8 mouse cellular contexts compared by ENCODE assay signal in the genomic region with DNA sequence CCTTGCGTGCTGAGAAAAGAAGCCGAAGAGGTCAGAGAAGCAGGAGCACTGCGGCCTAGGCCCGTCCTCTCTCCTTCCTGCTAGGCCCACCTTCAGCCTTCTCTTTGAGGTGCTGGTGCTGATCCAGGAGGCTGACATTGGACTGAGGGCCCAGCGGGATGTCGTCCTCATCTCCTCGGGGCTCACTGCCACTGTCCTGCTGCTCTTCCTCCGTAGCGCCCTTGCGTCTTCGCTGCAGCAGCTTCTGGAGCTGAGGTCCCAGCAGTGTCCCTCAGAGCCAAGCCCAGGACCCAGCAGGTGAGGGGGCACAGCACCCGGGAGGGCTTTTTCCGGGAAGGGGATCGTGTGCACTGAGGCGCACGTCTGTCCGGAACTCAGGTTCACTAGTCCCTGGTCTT. TPM values are rescaled to one million over a fixed set of nuclear protein-coding genes. Genes with fewer than 3 reads are reported as not detected.
DNase-seq lines count a peak whose midpoint lies in the region; ATAC-seq and TF ChIP-seq lines count a peak whose summit lies in the region.

No protein-coding gene starts in this region.

- H3K4me3 ChIP-seq in heart, embryonic 15.5 days = peak overlapping the region; percentile 84
- peak overlapping the region; percentile 68 to 75 for H3K4me3 ChIP-seq in MEL (ENCODE audit: control insufficient read depth in 1 of 2, insufficient read depth in 1 of 2, low read depth in 2 of 2, low read length in 2 of 2)
- peak overlapping the region; percentile 77 for H3K4me3 ChIP-seq in forebrain, embryonic 14.5 days (ENCODE audit: low read depth, low read length)
- peak overlapping the region; percentile 97 for H3K4me3 ChIP-seq in liver, postnatal 0 days (ENCODE audit: low read depth, low read length)

- no peak for DNase-seq in heart, adult 8-10 months (ENCODE audit: low spot score)
- DNase-seq in MEL (ENCODE audit: low read depth, low spot score) = no peak
- DNase-seq in forebrain, embryonic 14.5 days (ENCODE audit: low spot score) = no peak
- DNase-seq in liver, postnatal 0 days = no peak
- DNase-seq in thymus, postnatal 36 days = no peak
- DNase-seq in spleen, adult 18-20 months = no peak
- no peak for DNase-seq in gastrocnemius, postnatal 14 days

- no peaks in the 10 kb centered on the region for H3K27me3 ChIP-seq in heart, embryonic 15.5 days
- H3K27me3 ChIP-seq in MEL (ENCODE audit: control insufficient read depth in 1 of 2, insufficient read depth in 2 of 2, low read length in 2 of 2) = no peaks in the 10 kb centered on the region
- no peaks in the 10 kb centered on the region for H3K27me3 ChIP-seq in forebrain, embryonic 14.5 days (replicated peaks; ENCODE audit: control insufficient read depth, insufficient read depth, low read length)
- no peaks in the 10 kb centered on the region for H3K27me3 ChIP-seq in liver, postnatal 0 days (ENCODE audit: insufficient read depth, low read length)

- peak overlapping the region; percentile 76 for H3K9ac ChIP-seq in heart, embryonic 15.5 days
- peak overlapping the region; percentile 81 for H3K9ac ChIP-seq in MEL (ENCODE audit: control insufficient read depth, low read depth, low read length, poor library complexity, severe bottlenecking)
- peak overlapping the region; percentile 77 for H3K9ac ChIP-seq in forebrain, embryonic 14.5 days (ENCODE audit: low read length)
- peak overlapping the region; percentile 82 for H3K9ac ChIP-seq in liver, postnatal 0 days (replicated peaks)

- no peak for ATAC-seq in heart, embryonic 15.5 days (replicated peaks; ENCODE audit: insufficient number of reproducible peaks, insufficient read depth, low FRiP score, low read depth)
- no peak for ATAC-seq in forebrain, embryonic 14.5 days
- no peak for ATAC-seq in liver, postnatal 0 days

- WGBS in heart, embryonic 15.5 days = 20% methylated on average over 17 of the region's 17 CpGs
- WGBS in forebrain, embryonic 14.5 days = 20% methylated on average over 17 of the region's 17 CpGs
- 18% methylated on average over 17 of the region's 17 CpGs for WGBS in liver, postnatal 0 days (ENCODE audit: insufficient replicate concordance)

- no peak for TF ChIP-seq POLR2A in MEL (IDR thresholded peaks at IDR 0.05; ENCODE audit: control insufficient read depth in 1 of 2, insufficient read depth in 1 of 2, low read depth in 1 of 2, low read length in 2 of 2, poor library complexity in 1 of 2)

- TF ChIP-seq RAD21 in MEL (IDR thresholded peaks at IDR 0.05; ENCODE audit: low read depth, low read length) = no peak

- no peaks in the 10 kb centered on the region for H3K9me3 ChIP-seq in heart, embryonic 15.5 days (replicated peaks)
- no peaks in the 10 kb centered on the region for H3K9me3 ChIP-seq in MEL (replicated peaks; ENCODE audit: insufficient read depth, low read length)
- H3K9me3 ChIP-seq in forebrain, embryonic 14.5 days (replicated peaks; ENCODE audit: control insufficient read depth, low read length) = no peaks in the 10 kb centered on the region
- no peaks in the 10 kb centered on the region for H3K9me3 ChIP-seq in liver, postnatal 0 days (ENCODE audit: low read length)

- H3K36me3 ChIP-seq in heart, embryonic 15.5 days = peaks cover 57% of the 10 kb centered on the region
- 0 out of 4 replicates have a peak, but pooled peaks cover 0 to 4% of the 10 kb centered on the region in 2 experiments for H3K36me3 ChIP-seq in MEL (ENCODE audit: control insufficient read depth in 1 of 2, insufficient read depth in 2 of 2, low read length in 2 of 2)
- peaks cover 78% of the 10 kb centered on the region for H3K36me3 ChIP-seq in forebrain, embryonic 14.5 days (ENCODE audit: control insufficient read depth, insufficient read depth, low read length)
- peaks cover 47% of the 10 kb centered on the region for H3K36me3 ChIP-seq in liver, postnatal 0 days (replicated peaks; ENCODE audit: insufficient read depth, low read length)

- no peak overlapping the region for H3K27ac ChIP-seq in heart, embryonic 15.5 days
- H3K27ac ChIP-seq in MEL (ENCODE audit: control insufficient read depth, low read depth, low read length) = no peak overlapping the region
- 0 out of 2 replicates have a peak overlapping the region, but pooled peaks have one; percentile 41 for H3K27ac ChIP-seq in forebrain, embryonic 14.5 days (ENCODE audit: low read depth, low read length)
- H3K27ac ChIP-seq in liver, postnatal 0 days (ENCODE audit: low read depth) = peak overlapping the region; percentile 44; the same call in 1 of the 2 replicates

- TF ChIP-seq EP300 in MEL (IDR thresholded peaks at IDR 0.05; ENCODE audit: low read depth in 1 of 2, low read length in 2 of 2) = no peak
- TF ChIP-seq EP300 in liver, postnatal 0 days (IDR thresholded peaks at IDR 0.05; ENCODE audit: low read depth) = no peak

- H3K4me1 ChIP-seq in heart, embryonic 15.5 days (replicated peaks) = peaks cover 15% of the 10 kb centered on the region
- peaks cover 0 to 4% of the 10 kb centered on the region in 2 experiments; a peak in 1 of 4 replicates for H3K4me1 ChIP-seq in MEL (ENCODE audit: control insufficient read depth in 1 of 2, insufficient read depth in 2 of 2, low read length in 2 of 2)
- peaks cover 7% of the 10 kb centered on the region; the same call in 1 of the 2 replicates for H3K4me1 ChIP-seq in forebrain, embryonic 14.5 days (ENCODE audit: control insufficient read depth, insufficient read depth, low read length)
- H3K4me1 ChIP-seq in liver, postnatal 0 days (ENCODE audit: insufficient read depth) = peaks cover 15% of the 10 kb centered on the region

- intact Hi-C loops in gastrocnemius, postnatal 14 days (cut with DNase I; ENCODE audit: low total_unique reads) = no loop called here

- peak overlapping the region; percentile 90 for H3K4me2 ChIP-seq in heart, embryonic 15.5 days
- H3K4me2 ChIP-seq in forebrain, embryonic 14.5 days (ENCODE audit: low read length) = peak overlapping the region; percentile 87
- H3K4me2 ChIP-seq in liver, postnatal 0 days (ENCODE audit: low read depth, low read length) = peak overlapping the region; percentile 90

- no peak for TF ChIP-seq CTCF in MEL (IDR thresholded peaks at IDR 0.05 in 2 of 3, conservative IDR thresholded peaks at IDR 0.05 in 1 of 3; ENCODE audit: control insufficient read depth in 1 of 3, insufficient read depth in 1 of 3, low read depth in 2 of 3, low read length in 3 of 3, poor library complexity in 1 of 3, severe bottlenecking in 1 of 3)
- TF ChIP-seq CTCF in liver, postnatal 0 days (IDR thresholded peaks at IDR 0.05; ENCODE audit: low read depth) = no peak

- peaks cover 7% of the 10 kb centered on the region for H3K79me2 ChIP-seq in MEL (ENCODE audit: control insufficient read depth, insufficient read depth, low read length, poor library complexity)

RNA-seq across cellular contexts. Expression of gene Ddx41, which starts 0.7 kb away (rescaled TPM):
- 23.6 and 34.7 TPM in 2 replicates for polyA plus RNA-seq in heart, embryonic 15.5 days (2015; fragmentation: Nextera tagmentation; extraction: Ambion mirVana)
- 10 to 100 TPM; 11.8 to 17.0 (median 13.7) TPM for total RNA-seq in heart, adult 8-10 months (2022)
- total RNA-seq in MEL (2012; rRNA removed) = 58.5 and 61.6 TPM in 2 replicates
- 10 to 100 TPM in 1 of 2 experiments, not detected in 1; 88.8 TPM for polyA plus RNA-seq in MEL (2012; ENCODE audit: insufficient read depth in 1 of 2, insufficient read length in 2 of 2, low read depth in 1 of 2, low replicate concordance in 2 of 2, missing spikeins in 1 of 2)
- 72.0 and 75.7 TPM in 2 replicates for polyA plus RNA-seq in forebrain, embryonic 14.5 days (2014; fragmentation: Nextera tagmentation; extraction: Ambion mirVana)
- 17.0 and 17.2 TPM in 2 replicates for polyA plus RNA-seq in liver, postnatal 0 days (2015; fragmentation: Nextera tagmentation; extraction: Ambion mirVana)
- total RNA-seq in gastrocnemius, postnatal 14 days (2021) = 1 to 10 TPM; 8.8 to 9.5 TPM

RNA-seq across cellular contexts. Expression of gene Dok3, which starts 6.7 kb away (rescaled TPM):
- polyA plus RNA-seq in heart, embryonic 15.5 days (2015; fragmentation: Nextera tagmentation; extraction: Ambion mirVana) = 1.3 and 3.0 TPM in 2 replicates
- 1 to 10 TPM in 3 of 4 experiments, under 1 TPM in 1; 0.97 to 3.8 (median 1.4) TPM for total RNA-seq in heart, adult 8-10 months (2022)
- total RNA-seq in MEL (2012; rRNA removed) = 1.4 and 1.6 TPM in 2 replicates
- 1 to 10 TPM in 1 of 2 experiments, not detected in 1; 4.3 TPM for polyA plus RNA-seq in MEL (2012; ENCODE audit: insufficient read depth in 1 of 2, insufficient read length in 2 of 2, low read depth in 1 of 2, low replicate concordance in 2 of 2, missing spikeins in 1 of 2)
- polyA plus RNA-seq in forebrain, embryonic 14.5 days (2014; fragmentation: Nextera tagmentation; extraction: Ambion mirVana) = 1.4 and 2.9 TPM in 2 replicates
- polyA plus RNA-seq in liver, postnatal 0 days (2015; fragmentation: Nextera tagmentation; extraction: Ambion mirVana) = 18.1 and 20.2 TPM in 2 replicates
- total RNA-seq in gastrocnemius, postnatal 14 days (2021) = 1 to 10 TPM in 1 of 2 experiments, under 1 TPM in 1; 0.82 to 1.6 TPM

RNA-seq across cellular contexts. Expression of gene Pdlim7, which starts 22.3 kb away (rescaled TPM):
- polyA plus RNA-seq in heart, embryonic 15.5 days (2015; fragmentation: Nextera tagmentation; extraction: Ambion mirVana) = 221 and 251 TPM in 2 replicates
- 10 to 100 TPM; 38.4 to 49.4 (median 49.0) TPM for total RNA-seq in heart, adult 8-10 months (2022)
- 12.3 and 15.7 TPM in 2 replicates for total RNA-seq in MEL (2012; rRNA removed)
- 10 to 100 TPM in 1 of 2 experiments, not detected in 1; 40.6 TPM for polyA plus RNA-seq in MEL (2012; ENCODE audit: insufficient read depth in 1 of 2, insufficient read length in 2 of 2, low read depth in 1 of 2, low replicate concordance in 2 of 2, missing spikeins in 1 of 2)
- 124 and 127 TPM in 2 replicates for polyA plus RNA-seq in forebrain, embryonic 14.5 days (2014; fragmentation: Nextera tagmentation; extraction: Ambion mirVana)
- polyA plus RNA-seq in liver, postnatal 0 days (2015; fragmentation: Nextera tagmentation; extraction: Ambion mirVana) = 15.9 and 17.0 TPM in 2 replicates
- total RNA-seq in gastrocnemius, postnatal 14 days (2021) = 100 to 1,000 TPM; 588 to 612 TPM

RNA-seq across cellular contexts. Expression of gene Fam193b, which starts 35.1 kb away (rescaled TPM):
- 17.1 and 22.6 TPM in 2 replicates for polyA plus RNA-seq in heart, embryonic 15.5 days (2015; fragmentation: Nextera tagmentation; extraction: Ambion mirVana)
- total RNA-seq in heart, adult 8-10 months (2022) = 10 to 100 TPM; 11.5 to 18.3 (median 13.6) TPM
- 11.7 and 11.9 TPM in 2 replicates for total RNA-seq in MEL (2012; rRNA removed)
- 10 to 100 TPM in 1 of 2 experiments, not detected in 1; 38.7 TPM for polyA plus RNA-seq in MEL (2012; ENCODE audit: insufficient read depth in 1 of 2, insufficient read length in 2 of 2, low read depth in 1 of 2, low replicate concordance in 2 of 2, missing spikeins in 1 of 2)
- 34.3 and 42.5 TPM in 2 replicates for polyA plus RNA-seq in forebrain, embryonic 14.5 days (2014; fragmentation: Nextera tagmentation; extraction: Ambion mirVana)
- polyA plus RNA-seq in liver, postnatal 0 days (2015; fragmentation: Nextera tagmentation; extraction: Ambion mirVana) = 5.0 and 5.3 TPM in 2 replicates
- 10 to 100 TPM; 12.8 to 15.4 TPM for total RNA-seq in gastrocnemius, postnatal 14 days (2021)

RNA-seq across cellular contexts. Expression of gene Tmed9, which starts 37.7 kb away (rescaled TPM):
- polyA plus RNA-seq in heart, embryonic 15.5 days (2015; fragmentation: Nextera tagmentation; extraction: Ambion mirVana) = 103 TPM in 2 replicates
- total RNA-seq in heart, adult 8-10 months (2022) = 100 to 1,000 TPM in 1 of 4 experiments, 10 to 100 TPM in 3; 80.6 to 102 (median 90.0) TPM
- 185 and 222 TPM in 2 replicates for total RNA-seq in MEL (2012; rRNA removed)
- polyA plus RNA-seq in MEL (2012; ENCODE audit: insufficient read depth in 1 of 2, insufficient read length in 2 of 2, low read depth in 1 of 2, low replicate concordance in 2 of 2, missing spikeins in 1 of 2) = 100 to 1,000 TPM in 1 of 2 experiments, not detected in 1; 218 TPM
- 66.6 and 70.4 TPM in 2 replicates for polyA plus RNA-seq in forebrain, embryonic 14.5 days (2014; fragmentation: Nextera tagmentation; extraction: Ambion mirVana)
- 45.1 and 46.6 TPM in 2 replicates for polyA plus RNA-seq in liver, postnatal 0 days (2015; fragmentation: Nextera tagmentation; extraction: Ambion mirVana)
- 100 to 1,000 TPM; 139 to 149 TPM for total RNA-seq in gastrocnemius, postnatal 14 days (2021)

Comparison
In these comparisons a context has a peak if more than half of its experiments do, and no peak if none do; other contexts are left out.
1. H3K27ac ChIP-seq: peak in forebrain, embryonic 14.5 days (single experiment) and liver, postnatal 0 days (single experiment); none in heart, embryonic 15.5 days (single experiment) and MEL (single experiment).
2. Peak in every context shown above with its lines, with median percentiles within 50 percentile points of each other: H3K4me2 ChIP-seq, H3K4me3 ChIP-seq and H3K9ac ChIP-seq.